Mouse (Mus musculus): Measurements from ENCODE around the gene Tcp11l2.

Tcp11l2 gene

GRCm38 (mm10) chr10:84556120-84556519 lies 20.3 kb upstream of the Tcp11l2 start:
- DNase-seq (ENCODE audit: low spot score in 2 of 2): no peak

- DNase-seq (ENCODE audit: low spot score in 2 of 2): no peak
Observed at GRCm38 (mm10) chr10:84558511-84558910, 17.9 kb upstream of the Tcp11l2 start.

GRCm38 (mm10) chr10:84559986-84560385 lies 16.4 kb upstream of the Tcp11l2 start:
- no peak for DNase-seq (ENCODE audit: low spot score in 2 of 2)

- DNase-seq (ENCODE audit: low spot score in 2 of 2): no peak
Observed at GRCm38 (mm10) chr10:84562121-84562520, 14.3 kb upstream of the Tcp11l2 start.

GRCm38 (mm10) chr10:84562567-84563554 lies 13.6 kb upstream of the Tcp11l2 start:
- no peak for DNase-seq (ENCODE audit: low spot score in 2 of 2)

GRCm38 (mm10) chr10:84564427-84564826 lies 12.0 kb upstream of the Tcp11l2 start:
- no peak for DNase-seq (ENCODE audit: low spot score in 2 of 2)

GRCm38 (mm10) chr10:84571052-84571639 lies 5.3 kb upstream of the Tcp11l2 start:
- DNase-seq (ENCODE audit: low spot score in 2 of 2): no peak

- no peak for DNase-seq (ENCODE audit: low spot score in 2 of 2)
Observed at GRCm38 (mm10) chr10:84573671-84574420, 2.6 kb upstream of the Tcp11l2 start.

GRCm38 (mm10) chr10:84576029-84576394 lies 414 bp upstream of the Tcp11l2 start:
- no peak for DNase-seq (ENCODE audit: low spot score in 2 of 2)

GRCm38 (mm10) chr10:84577071-84577727 lies 773 bp downstream of the Tcp11l2 start:
- peak; percentile 73 to 82 for DNase-seq (ENCODE audit: low spot score in 2 of 2)

GRCm38 (mm10) chr10:84578738-84579137 lies 2.3 kb downstream of the Tcp11l2 start:
- no peak for DNase-seq (ENCODE audit: low spot score in 2 of 2)

GRCm38 (mm10) chr10:84579527-84579926 lies 3.1 kb downstream of the Tcp11l2 start:
- no peak for DNase-seq (ENCODE audit: low spot score in 2 of 2)

- DNase-seq (ENCODE audit: low spot score in 2 of 2): no peak
Observed at GRCm38 (mm10) chr10:84581191-84581590, 4.8 kb downstream of the Tcp11l2 start.

GRCm38 (mm10) chr10:84582236-84582635 lies 5.8 kb downstream of the Tcp11l2 start:
- no peak for DNase-seq (ENCODE audit: low spot score in 2 of 2)

- DNase-seq (ENCODE audit: low spot score in 2 of 2): no peak
Observed at GRCm38 (mm10) chr10:84584451-84585293, 8.2 kb downstream of the Tcp11l2 start.

- no peak for DNase-seq (ENCODE audit: low spot score in 2 of 2)
Observed at GRCm38 (mm10) chr10:84585294-84585650, 8.8 kb downstream of the Tcp11l2 start.

GRCm38 (mm10) chr10:84590956-84591355 lies 14.5 kb downstream of the Tcp11l2 start:
- no peak for DNase-seq (ENCODE audit: low spot score in 2 of 2)

- no peak for DNase-seq (ENCODE audit: low spot score in 2 of 2)
Observed at GRCm38 (mm10) chr10:84591640-84592148, 15.3 kb downstream of the Tcp11l2 start.

GRCm38 (mm10) chr10:84592745-84593144 lies 16.3 kb downstream of the Tcp11l2 start:
- DNase-seq (ENCODE audit: low spot score in 2 of 2): no peak

- no peak for DNase-seq (ENCODE audit: low spot score in 2 of 2)
Observed at GRCm38 (mm10) chr10:84597127-84597785, 20.8 kb downstream of the Tcp11l2 start.
